Mouse (Mus musculus) cerebellum, adult 11 months (tissue): ENCODE data around the gene Ubtd1.

Source experiments
- DNase-seq: peaks from one replicate; pipeline ENCODE4 v3.0.0; 2022

Ubtd1 gene

GRCm38 (mm10) chr19:41981595-41981927, at the start of gene Ubtd1:
TSS of gene Ubtd1 (plus strand) at chr19:41981763.
- no peak for DNase-seq

GRCm38 (mm10) chr19:41932686-41933085, 48.9 kb upstream of the Ubtd1 start:
- no peak for DNase-seq

GRCm38 (mm10) chr19:41933179-41934086, 48.1 kb upstream of the Ubtd1 start, which contains the start of the genes Exosc1 and Zdhhc16:
TSS of gene Exosc1 (minus strand) at chr19:41933423.
TSS of gene Zdhhc16 (plus strand) at chr19:41933480.
- peak; percentile 97 for DNase-seq

GRCm38 (mm10) chr19:41934124-41934523, 47.4 kb upstream of the Ubtd1 start:
- DNase-seq = no peak

- DNase-seq = no peak
These were observed 45.6 kb upstream of the Ubtd1 start for GRCm38 (mm10) chr19:41935921-41936320.

- DNase-seq = no peak
These were observed 43.0 kb upstream of the Ubtd1 start for GRCm38 (mm10) chr19:41938539-41938938.

GRCm38 (mm10) chr19:41943841-41944240, 37.7 kb upstream of the Ubtd1 start:
- DNase-seq = no peak

- no peak for DNase-seq
These were observed 29.3 kb upstream of the Ubtd1 start for GRCm38 (mm10) chr19:41952287-41952686.

GRCm38 (mm10) chr19:41953574-41953973, 28.0 kb upstream of the Ubtd1 start:
- no peak for DNase-seq

- no peak for DNase-seq
These were observed 11.9 kb upstream of the Ubtd1 start for GRCm38 (mm10) chr19:41969618-41970017.

GRCm38 (mm10) chr19:41973891-41974794, 7.4 kb upstream of the Ubtd1 start:
- no peak for DNase-seq

GRCm38 (mm10) chr19:41980422-41980818, 1.1 kb upstream of the Ubtd1 start:
- no peak for DNase-seq

GRCm38 (mm10) chr19:41980819-41981594, 556 bp upstream of the Ubtd1 start, which contains the start of gene Mms19:
TSS of gene Mms19 (minus strand) at chr19:41981157.
- DNase-seq = peak; percentile 99

- DNase-seq = peak; percentile 75
These were observed 598 bp downstream of the Ubtd1 start for GRCm38 (mm10) chr19:41981931-41982790.

GRCm38 (mm10) chr19:41982791-41983150, 1.2 kb downstream of the Ubtd1 start:
- no peak for DNase-seq

- DNase-seq = no peak
These were observed 4.4 kb downstream of the Ubtd1 start for GRCm38 (mm10) chr19:41985994-41986393.

- DNase-seq = no peak
These were observed 5.6 kb downstream of the Ubtd1 start for GRCm38 (mm10) chr19:41987206-41987605.

GRCm38 (mm10) chr19:41989810-41990209, 8.2 kb downstream of the Ubtd1 start:
- no peak for DNase-seq

- DNase-seq = no peak
These were observed 10.4 kb downstream of the Ubtd1 start for GRCm38 (mm10) chr19:41991926-41992477.

- DNase-seq = no peak
These were observed 11.4 kb downstream of the Ubtd1 start for GRCm38 (mm10) chr19:41992971-41993370.

- DNase-seq = no peak
These were observed 11.9 kb downstream of the Ubtd1 start for GRCm38 (mm10) chr19:41993484-41993883.
